Mouse (Mus musculus) ES-E14 (cell line): Measurements from ENCODE around the gene Fam198b.

Experiments
- CHD2 ChIP-seq: IDR thresholded peaks from 2 replicates; pipeline ENCODE4 v1.6.1; 2014; ENCODE audit warnings: mild to moderate bottlenecking, low read depth, low read length, inconsistent platforms
- ZC3H11A ChIP-seq: IDR thresholded peaks from 2 replicates; pipeline ENCODE4 v1.6.1; 2012; ENCODE audit warnings: low read depth, mild to moderate bottlenecking, inconsistent platforms, low read length, borderline replicate concordance

DNA sequence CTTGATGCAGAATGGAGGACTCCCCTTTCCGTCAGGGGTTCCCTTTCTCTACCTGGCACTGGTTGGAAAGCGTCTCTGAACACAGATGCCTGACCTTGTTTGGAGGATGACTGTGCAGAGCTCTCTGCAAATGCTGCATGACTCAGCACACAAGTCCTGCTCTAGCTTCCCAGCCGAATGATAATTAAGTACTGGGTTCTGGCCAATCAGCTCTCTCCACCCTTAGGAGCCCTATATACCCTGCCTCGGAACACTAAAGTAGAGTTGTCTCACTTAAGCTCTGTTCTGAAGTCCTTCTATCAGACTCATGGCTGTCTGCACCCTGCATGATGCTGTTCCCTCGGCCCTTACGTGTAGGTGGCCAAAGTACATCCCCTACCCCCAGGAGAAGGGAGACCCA is 111.4 kb downstream of the Fam198b start:
- TF ChIP-seq ZC3H11A (no peak), CHD2 (no peak)
